Mouse (Mus musculus) kidney, embryonic 15.5 days (tissue): Measurements from ENCODE around the gene Pa2g4. TPM values are rescaled to one million over a fixed set of nuclear protein-coding genes. Genes with fewer than 3 reads are reported as not detected.

Experiments used
- ATAC-seq: fragments of 200-750 bp; cut with Nextera tagmentation; replicated peaks from 2 replicates; pipeline ENCODE4 v1.8.0; 2017; ENCODE audit warnings: moderate TSS enrichment; ENCODE audit not compliant: low FRiP score
- H3K27ac ChIP-seq: fragments of 300-500 bp; sonication (generic); 2 replicates; pipeline ENCODE4 v1.5.1; 2015; ENCODE audit warnings: mild to moderate bottlenecking, inconsistent platforms
- H3K27me3 ChIP-seq: fragments of 300-500 bp; sonication (generic); 2 replicates; pipeline ENCODE4 v1.6.1; 2015; ENCODE audit warnings: inconsistent platforms
- H3K36me3 ChIP-seq: fragments of 300-500 bp; sonication (generic); 2 replicates; pipeline ENCODE4 v1.6.1; 2015; ENCODE audit warnings: inconsistent platforms
- H3K4me1 ChIP-seq: fragments of 300-500 bp; sonication (generic); 2 replicates; pipeline ENCODE4 v1.6.1; 2015; ENCODE audit warnings: inconsistent platforms
- H3K4me2 ChIP-seq: fragments of 300-500 bp; sonication (generic); 2 replicates; pipeline ENCODE4 v1.6.1; 2015; ENCODE audit warnings: moderate library complexity, mild to moderate bottlenecking, inconsistent platforms
- H3K4me3 ChIP-seq: fragments of 300-500 bp; sonication (generic); replicated peaks from 2 replicates; pipeline ENCODE4 v1.5.1; 2015; ENCODE audit warnings: mild to moderate bottlenecking, inconsistent platforms
- H3K9ac ChIP-seq: fragments of 300-500 bp; sonication (generic); 2 replicates; pipeline ENCODE4 v1.6.1; 2015; ENCODE audit warnings: mild to moderate bottlenecking, inconsistent platforms
- H3K9me3 ChIP-seq: fragments of 300-500 bp; sonication (generic); replicated peaks from 2 replicates; pipeline ENCODE4 v1.6.1; 2016; ENCODE audit warnings: inconsistent platforms
- WGBS: fragments of 180-500 bp; shearing (Covaris S2); methylation state at CpG from one replicate; pipeline ENCODE4 v1.1.7; 2015; ENCODE audit warnings: mixed read lengths; 5-methylcytosine and 5-hydroxymethylcytosine counted together
- microRNA-seq: library from miRNA; unstranded; fragments of <30 nt; microRNA quantifications from one replicate; pipeline ENCODE4, GENCODE M21; 2016
- polyA plus RNA-seq: library from polyadenylated mRNA; unstranded; fragments of >200 nt; fragmentation: Nextera tagmentation; extraction: Ambion mirVana; gene quantifications from 2 replicates; pipeline ENCODE4 v1.2.1, GENCODE M21; 2015

Pa2g4 gene
- polyA plus RNA-seq, 1 experiment from 2014 or later: 205 TPM

- H3K4me1 ChIP-seq: peaks cover 4% of the 10 kb centered on the region; the same call in 1 of the 2 replicates
- H3K4me2 ChIP-seq: no peak overlapping the region
- no peak for ATAC-seq
- no peak overlapping the region for H3K4me3 ChIP-seq
- no peaks in the 10 kb centered on the region for H3K9me3 ChIP-seq
- no peak overlapping the region for H3K9ac ChIP-seq
- H3K27ac ChIP-seq: no peak overlapping the region
- H3K27me3 ChIP-seq: no peaks in the 10 kb centered on the region
- H3K36me3 ChIP-seq: peaks cover 27% of the 10 kb centered on the region
- 63% methylated on average over 4 of the region's 4 CpGs for WGBS
These were observed 56.0 kb downstream of the Pa2g4 start for GRCm38 (mm10) chr10:128509831-128510230.

- Histone ChIP-seq H3K4me1 (peaks cover 9% of the 10 kb centered on the region; the same call in 1 of the 2 replicates), H3K9me3 (no peaks in the 10 kb centered on the region), H3K27me3 (no peaks in the 10 kb centered on the region), H3K36me3 (peaks cover 26% of the 10 kb centered on the region), H3K4me2 (no peak overlapping the region), H3K9ac (no peak overlapping the region), H3K27ac (no peak overlapping the region), H3K4me3 (no peak overlapping the region)
- no peak for ATAC-seq
- 86% methylated on average over 9 of the region's 9 CpGs for WGBS
These were observed 56.6 kb downstream of the Pa2g4 start for GRCm38 (mm10) chr10:128509203-128509602.

GRCm38 (mm10) chr10:128508260-128508659 lies 57.5 kb downstream of the Pa2g4 start:
- no peak overlapping the region for H3K27ac ChIP-seq
- no peak overlapping the region for H3K4me2 ChIP-seq
- peaks cover 9% of the 10 kb centered on the region; the same call in 1 of the 2 replicates for H3K4me1 ChIP-seq
- H3K9me3 ChIP-seq: no peaks in the 10 kb centered on the region
- no peak overlapping the region for H3K4me3 ChIP-seq
- 77% methylated on average over 9 of the region's 9 CpGs for WGBS
- H3K9ac ChIP-seq: no peak overlapping the region
- no peak for ATAC-seq
- H3K36me3 ChIP-seq: peaks cover 22% of the 10 kb centered on the region
- no peaks in the 10 kb centered on the region for H3K27me3 ChIP-seq

Small RNA genes lying within 50 kb of the gene (microRNA-seq; reads per million reads assigned to microRNA genes)
- gene Gm47275 (not detected), gene Mir6916 (not detected), gene Mir6917 (not detected)

Other genes with a start within 250 kb of the Pa2g4 start
- 331 and 361 TPM in 2 replicates for gene Cnpy2, start 243.5 kb downstream of the Pa2g4 start, polyA plus RNA-seq
- 200 and 214 TPM in 2 replicates for gene Cs, start 228.3 kb downstream of the Pa2g4 start, polyA plus RNA-seq
- gene Coq10a, start 197.0 kb downstream of the Pa2g4 start, polyA plus RNA-seq: 13.7 TPM in 2 replicates
- 13.6 and 14.5 TPM in 2 replicates for gene Ankrd52, start 188.9 kb downstream of the Pa2g4 start, polyA plus RNA-seq
- gene Slc39a5, start 164.8 kb downstream of the Pa2g4 start, polyA plus RNA-seq: 41.5 and 47.1 TPM in 2 replicates
- 82.8 and 92.6 TPM in 2 replicates for gene Nabp2, start 154.5 kb downstream of the Pa2g4 start, polyA plus RNA-seq
- 45.1 and 45.9 TPM in 2 replicates for gene Rnf41, start 154.3 kb downstream of the Pa2g4 start, polyA plus RNA-seq
- 75.9 and 77.2 TPM in 2 replicates for gene Smarcc2, start 106.7 kb downstream of the Pa2g4 start, polyA plus RNA-seq
- 1,170 and 1,259 TPM in 2 replicates for gene Myl6, start 71.8 kb downstream of the Pa2g4 start, polyA plus RNA-seq
- 4.2 and 4.7 TPM in 2 replicates for gene Myl6b, start 67.3 kb downstream of the Pa2g4 start, polyA plus RNA-seq
- gene Esyt1, start 40.1 kb downstream of the Pa2g4 start, polyA plus RNA-seq: 19.4 and 22.8 TPM in 2 replicates
- 16.2 and 17.7 TPM in 2 replicates for gene Zc3h10, start 18.2 kb downstream of the Pa2g4 start, polyA plus RNA-seq
- 4,214 and 4,446 TPM in 2 replicates for gene Rpl41, start 16.7 kb downstream of the Pa2g4 start, polyA plus RNA-seq
- 9.7 and 10.7 TPM in 2 replicates for gene Erbb3, start 23.7 kb upstream of the Pa2g4 start, polyA plus RNA-seq
- gene Rps26, start 60.8 kb upstream of the Pa2g4 start, polyA plus RNA-seq: 752 and 867 TPM in 2 replicates
- 1.9 and 2.2 TPM in 2 replicates for gene Ikzf4, start 80.0 kb upstream of the Pa2g4 start, polyA plus RNA-seq
- 11.7 and 13.2 TPM in 2 replicates for gene Suox, start 108.1 kb upstream of the Pa2g4 start, polyA plus RNA-seq
- 71.4 and 72.3 TPM in 2 replicates for gene Rab5b, start 130.3 kb upstream of the Pa2g4 start, polyA plus RNA-seq
- gene Pmel, start 138.2 kb upstream of the Pa2g4 start, polyA plus RNA-seq: 1.2 TPM in 2 replicates
- 106 and 107 TPM in 2 replicates for gene Cdk2, start 139.0 kb upstream of the Pa2g4 start, polyA plus RNA-seq
- 5.9 and 6.0 TPM in 2 replicates for gene Dgka, start 178.9 kb upstream of the Pa2g4 start, polyA plus RNA-seq
- gene Pym1, start 181.9 kb upstream of the Pa2g4 start, polyA plus RNA-seq: 40.2 and 41.4 TPM in 2 replicates
- gene Mmp19, start 224.9 kb upstream of the Pa2g4 start, polyA plus RNA-seq: 0.73 and 1.6 TPM in 2 replicates
- 54.0 and 56.0 TPM in 2 replicates for gene Dnajc14, start 238.1 kb upstream of the Pa2g4 start, polyA plus RNA-seq
- gene Tmem198b, start 238.4 kb upstream of the Pa2g4 start, polyA plus RNA-seq: 16.7 and 20.6 TPM in 2 replicates